In the genomic region with DNA sequence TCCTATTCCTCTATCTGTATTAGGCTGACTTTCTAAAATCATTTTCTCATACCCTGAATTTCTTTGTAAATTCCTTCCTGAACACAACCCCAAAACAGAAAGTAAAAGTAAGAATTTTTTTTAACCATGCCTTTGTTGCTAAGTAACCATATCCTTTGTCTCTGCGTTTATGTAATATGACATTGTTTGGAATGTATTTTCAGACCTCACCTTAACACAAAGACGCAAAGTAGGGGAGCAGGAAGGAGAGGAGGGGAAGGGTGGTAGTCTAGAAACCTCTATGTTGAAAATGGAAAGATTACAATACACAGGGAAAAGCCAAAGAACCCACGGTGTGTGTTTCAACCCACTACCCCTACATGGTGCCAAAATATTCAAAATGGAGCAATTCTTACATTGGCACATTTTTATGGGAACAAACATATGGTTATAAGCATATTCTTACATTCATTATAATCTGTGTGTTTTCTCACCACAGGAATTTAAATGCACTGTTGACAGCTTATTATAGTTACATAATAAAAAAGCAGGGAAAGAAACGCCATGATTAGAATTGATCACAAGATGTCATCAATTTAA, we compare ENCODE assay signal across 23 mouse cellular contexts.
DNase-seq lines count a peak whose midpoint lies in the region; ATAC-seq and TF ChIP-seq lines count a peak whose summit lies in the region.
"Had no signal": no experiment of that assay in that cellular context is flagged by ENCODE, and none has a peak within 500 bp of the region (broad histone marks: within the 10 kb centered on the region; RNA-seq: fewer than 3 reads in every experiment).

No protein-coding gene starts in this region.

- no peak overlapping the region for H3K9ac ChIP-seq in forebrain, embryonic 13.5 days
- H3K9ac ChIP-seq in forebrain, embryonic 11.5 days (ENCODE audit: low read length) = no peak overlapping the region
- no peak overlapping the region for H3K9ac ChIP-seq in forebrain, postnatal 0 days
- H3K9ac ChIP-seq: embryonic facial prominence, embryonic 12.5 days; hindbrain, embryonic 12.5 days; midbrain, embryonic 12.5 days; neural tube, embryonic 15.5 days had no signal

- TF ChIP-seq CTCF in forebrain, postnatal 0 days (IDR thresholded peaks at IDR 0.05; ENCODE audit: low read depth) = no peak

- H3K4me2 ChIP-seq in forebrain, embryonic 13.5 days = no peak overlapping the region
- H3K4me2 ChIP-seq in forebrain, embryonic 11.5 days (ENCODE audit: low read depth, low read length, severe bottlenecking) = no peak overlapping the region
- no peak overlapping the region for H3K4me2 ChIP-seq in forebrain, postnatal 0 days (ENCODE audit: low read depth)
- H3K4me2 ChIP-seq: embryonic facial prominence, embryonic 12.5 days; heart, embryonic 11.5 days; hindbrain, embryonic 12.5 days; midbrain, embryonic 12.5 days; neural tube, embryonic 15.5 days had no signal

- DNase-seq in forebrain, embryonic 11.5 days (ENCODE audit: low spot score) = no peak
- DNase-seq in layer of hippocampus, adult 9-11 months = peak; percentile 11
- no peak for DNase-seq in layer of hippocampus, adult 11-12 months (ENCODE audit: low spot score)
- peak; percentile 12 for DNase-seq in Muller cell, postnatal 12 days (ENCODE audit: inconsistent ontology term)
- DNase-seq in forebrain, postnatal 0 days = peak; percentile 39
- DNase-seq in cerebellum, adult 11-12 months = no peak
- DNase-seq in right cerebral cortex, postnatal 10 days (ENCODE audit: low spot score in 2 of 2) = no peak
- DNase-seq: adrenal gland, postnatal 25 days; cerebellum, adult 18-20 months; cerebellum, postnatal 14 days; gastrocnemius, postnatal 10 days; heart, adult 11 months; lung, postnatal 14 days; right cerebral cortex, adult 18-20 months had no signal

- WGBS in forebrain, embryonic 13.5 days = 83% methylated on average over 4 of the region's 4 CpGs
- WGBS in forebrain, embryonic 11.5 days = 80% methylated on average over 4 of the region's 4 CpGs
- 44% methylated on average over 4 of the region's 4 CpGs for WGBS in forebrain, postnatal 0 days

- ATAC-seq in forebrain, embryonic 13.5 days = 0 out of 2 replicates have a peak, but pooled peaks have one; percentile 21
- no peak for ATAC-seq in forebrain, embryonic 11.5 days (replicated peaks; ENCODE audit: low FRiP score)
- ATAC-seq in forebrain, postnatal 0 days = peak; percentile 73; the same call in 1 of the 2 replicates
- ATAC-seq: intestine, postnatal 0 days had no signal

- H3K4me3 ChIP-seq in forebrain, embryonic 13.5 days = no peak overlapping the region
- H3K4me3 ChIP-seq in forebrain, embryonic 11.5 days (ENCODE audit: low read depth, low read length) = no peak overlapping the region
- H3K4me3 ChIP-seq in forebrain, postnatal 0 days (ENCODE audit: low read depth, low read length) = no peak overlapping the region
- H3K4me3 ChIP-seq: embryonic facial prominence, embryonic 12.5 days; erythroblast, embryonic 14.5 days; hindbrain, embryonic 12.5 days; midbrain, embryonic 12.5 days; neural tube, embryonic 15.5 days had no signal

- H3K4me1 ChIP-seq in forebrain, embryonic 13.5 days = no peaks in the 10 kb centered on the region
- H3K4me1 ChIP-seq in forebrain, embryonic 11.5 days (replicated peaks; ENCODE audit: control insufficient read depth, insufficient read depth, low read length) = no peaks in the 10 kb centered on the region
- no peaks in the 10 kb centered on the region for H3K4me1 ChIP-seq in forebrain, postnatal 0 days (ENCODE audit: insufficient read depth)
- H3K4me1 ChIP-seq: embryonic facial prominence, embryonic 12.5 days; hindbrain, embryonic 12.5 days; midbrain, embryonic 12.5 days; neural tube, embryonic 15.5 days had no signal

- H3K27ac ChIP-seq in forebrain, embryonic 13.5 days = no peak overlapping the region
- no peak overlapping the region for H3K27ac ChIP-seq in forebrain, embryonic 11.5 days (ENCODE audit: low read depth, low read length)
- H3K27ac ChIP-seq in forebrain, postnatal 0 days (ENCODE audit: low read depth, low read length) = no peak overlapping the region
- H3K27ac ChIP-seq: embryonic facial prominence, embryonic 12.5 days; hindbrain, embryonic 12.5 days; midbrain, embryonic 12.5 days; neural tube, embryonic 15.5 days; stomach, postnatal 0 days had no signal

- H3K27me3 ChIP-seq in forebrain, embryonic 13.5 days = no peaks in the 10 kb centered on the region
- no peaks in the 10 kb centered on the region for H3K27me3 ChIP-seq in forebrain, embryonic 11.5 days (ENCODE audit: control insufficient read depth, insufficient read depth, low read length)
- no peaks in the 10 kb centered on the region for H3K27me3 ChIP-seq in forebrain, postnatal 0 days (ENCODE audit: insufficient read depth, low read length)
- H3K27me3 ChIP-seq: embryonic facial prominence, embryonic 12.5 days; hindbrain, embryonic 12.5 days; midbrain, embryonic 12.5 days; neural tube, embryonic 15.5 days had no signal

- H3K36me3 ChIP-seq in forebrain, embryonic 13.5 days (ENCODE audit: poor library complexity, severe bottlenecking) = no peaks in the 10 kb centered on the region
- H3K36me3 ChIP-seq in forebrain, embryonic 11.5 days (ENCODE audit: control insufficient read depth, insufficient read depth, low read length) = no peaks in the 10 kb centered on the region
- H3K36me3 ChIP-seq in forebrain, postnatal 0 days (ENCODE audit: insufficient read depth) = no peaks in the 10 kb centered on the region
- H3K36me3 ChIP-seq: embryonic facial prominence, embryonic 12.5 days; hindbrain, embryonic 12.5 days; midbrain, embryonic 12.5 days; neural tube, embryonic 15.5 days had no signal

- no peaks in the 10 kb centered on the region for H3K9me3 ChIP-seq in forebrain, embryonic 13.5 days (replicated peaks)
- H3K9me3 ChIP-seq in forebrain, embryonic 11.5 days (ENCODE audit: control insufficient read depth, low read length) = no peaks in the 10 kb centered on the region
- no peaks in the 10 kb centered on the region for H3K9me3 ChIP-seq in forebrain, postnatal 0 days (ENCODE audit: low read length)
- H3K9me3 ChIP-seq: embryonic facial prominence, embryonic 12.5 days; hindbrain, embryonic 12.5 days; midbrain, embryonic 12.5 days; neural tube, embryonic 15.5 days had no signal

Comparison
In these comparisons a context has a peak if more than half of its experiments do, and no peak if none do; other contexts are left out.
1. DNase-seq: peak in layer of hippocampus, adult 9-11 months (single experiment), Muller cell, postnatal 12 days (single experiment) and forebrain, postnatal 0 days (single experiment); none in forebrain, embryonic 11.5 days (single experiment), layer of hippocampus, adult 11-12 months (single experiment), cerebellum, adult 11-12 months (single experiment) and right cerebral cortex, postnatal 10 days (0 of 2).